Mouse (Mus musculus) CD8-positive naive resting alpha-beta T cell, adult 2 months (primary cell): Measurements from ENCODE around the gene Ptprh.

ENCODE experiments used
- DNase-seq, 2 experiments: peaks; one replicate each; pipeline ENCODE4 v3.0.0; 2022; ENCODE audit warnings: low read depth in 2 of 2, low spot score in 2 of 2

Ptprh gene

DNA sequence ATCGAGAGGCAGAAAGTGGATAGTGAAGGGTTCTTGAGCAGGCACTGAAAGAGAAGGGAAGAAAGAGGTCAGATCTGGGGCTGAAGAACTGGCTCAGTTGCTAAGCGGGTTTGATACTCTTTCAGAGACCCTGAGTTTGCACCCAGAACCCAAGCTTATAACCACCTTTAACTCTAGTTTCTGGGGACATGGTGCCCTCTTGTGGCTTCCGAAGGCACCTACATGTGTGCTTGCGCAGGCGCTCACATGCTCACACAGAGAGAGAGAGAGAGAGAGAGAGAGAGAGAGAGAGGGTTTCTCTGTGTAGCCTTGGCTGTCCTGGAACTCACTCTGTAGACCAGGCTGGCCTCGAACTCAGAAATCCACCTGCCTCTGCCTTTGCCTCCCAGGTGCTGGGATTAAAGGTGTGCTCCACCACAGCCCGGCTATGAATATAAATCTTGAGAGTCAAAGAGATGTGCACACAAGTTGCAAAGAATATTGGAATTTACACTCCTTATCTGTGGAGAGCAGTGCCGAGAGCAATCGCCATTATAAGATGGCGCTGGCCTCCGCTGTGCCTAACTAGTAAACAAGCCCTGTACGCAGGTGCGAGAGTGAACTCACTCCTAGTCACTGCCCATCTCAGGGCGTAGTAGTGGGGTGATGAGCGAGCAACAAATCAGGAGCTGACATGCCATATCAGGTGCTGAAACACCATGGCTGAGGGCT is 79.5 kb downstream of the Ptprh start, which contains the start of gene Tnni3:
Gene Tnni3, minus strand, starts transcription at position 18 of the 711 bp plus-strand sequence.
- DNase-seq, result peak; percentile 29 to 50

DNA sequence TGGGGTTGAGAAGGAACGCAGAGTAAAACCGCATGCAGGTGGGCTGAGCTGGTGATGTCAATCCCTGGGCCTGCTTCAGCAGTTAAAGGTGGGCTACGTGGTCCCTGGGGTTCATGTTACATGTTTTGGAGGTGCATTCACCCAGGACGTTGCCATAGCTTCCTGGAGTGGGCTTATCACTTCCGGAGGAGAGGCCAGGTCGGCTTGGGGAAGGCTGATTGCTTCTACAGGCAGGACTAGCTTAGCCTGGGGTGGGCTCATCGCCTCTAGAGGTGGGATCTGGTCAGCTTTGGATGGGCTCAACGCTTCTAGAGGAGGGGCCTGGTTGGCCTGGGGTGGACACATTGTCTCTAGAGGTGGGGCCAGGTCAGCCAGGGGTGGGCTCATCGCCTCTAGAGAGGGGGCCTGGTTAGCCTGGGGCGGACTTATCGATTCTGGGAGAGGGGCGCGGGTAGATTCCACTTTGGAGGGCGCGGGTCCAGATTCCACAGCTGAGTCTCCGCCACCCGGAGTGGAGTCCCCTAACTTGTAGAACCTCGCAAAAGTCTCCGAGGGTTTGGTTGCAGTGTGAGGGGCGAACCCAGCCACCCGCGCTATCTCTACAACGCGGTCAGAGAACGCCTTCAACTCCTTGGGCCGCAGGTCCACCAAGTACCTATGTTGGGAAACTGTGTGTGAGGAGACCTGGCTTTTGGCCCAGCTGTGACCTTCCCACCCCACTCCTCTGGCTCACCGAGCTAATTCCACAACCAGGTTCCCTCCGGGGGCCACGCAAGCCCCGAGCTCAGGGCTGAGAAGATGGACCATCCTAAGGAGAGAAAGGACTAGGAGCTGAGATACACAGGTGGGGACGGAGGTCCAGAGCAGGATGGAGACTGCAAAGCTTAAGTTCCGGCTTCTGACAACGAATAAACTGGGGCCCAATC is 80.4 kb downstream of the Ptprh start:
- DNase-seq, result no peak

DNA sequence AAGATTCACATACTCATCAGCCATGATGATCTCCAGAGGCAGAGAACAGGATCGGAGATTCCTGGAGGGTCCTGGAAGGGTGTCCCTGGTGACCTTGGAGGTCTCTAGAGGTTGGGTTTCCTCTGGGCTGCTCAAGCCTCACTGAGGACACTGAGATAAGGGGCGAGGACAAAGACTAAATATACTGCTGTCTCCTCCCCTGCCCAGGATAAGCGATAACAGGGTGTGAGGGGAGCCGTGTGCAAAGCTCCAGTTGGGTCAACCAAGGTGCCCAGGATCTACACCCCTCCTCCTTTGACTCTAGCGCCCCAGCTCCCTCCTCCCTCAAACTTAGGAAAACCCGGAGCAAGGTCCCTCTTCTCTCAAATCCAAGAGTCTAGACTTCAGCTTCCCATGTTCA is 81.5 kb downstream of the Ptprh start:
- DNase-seq, result no peak

DNA sequence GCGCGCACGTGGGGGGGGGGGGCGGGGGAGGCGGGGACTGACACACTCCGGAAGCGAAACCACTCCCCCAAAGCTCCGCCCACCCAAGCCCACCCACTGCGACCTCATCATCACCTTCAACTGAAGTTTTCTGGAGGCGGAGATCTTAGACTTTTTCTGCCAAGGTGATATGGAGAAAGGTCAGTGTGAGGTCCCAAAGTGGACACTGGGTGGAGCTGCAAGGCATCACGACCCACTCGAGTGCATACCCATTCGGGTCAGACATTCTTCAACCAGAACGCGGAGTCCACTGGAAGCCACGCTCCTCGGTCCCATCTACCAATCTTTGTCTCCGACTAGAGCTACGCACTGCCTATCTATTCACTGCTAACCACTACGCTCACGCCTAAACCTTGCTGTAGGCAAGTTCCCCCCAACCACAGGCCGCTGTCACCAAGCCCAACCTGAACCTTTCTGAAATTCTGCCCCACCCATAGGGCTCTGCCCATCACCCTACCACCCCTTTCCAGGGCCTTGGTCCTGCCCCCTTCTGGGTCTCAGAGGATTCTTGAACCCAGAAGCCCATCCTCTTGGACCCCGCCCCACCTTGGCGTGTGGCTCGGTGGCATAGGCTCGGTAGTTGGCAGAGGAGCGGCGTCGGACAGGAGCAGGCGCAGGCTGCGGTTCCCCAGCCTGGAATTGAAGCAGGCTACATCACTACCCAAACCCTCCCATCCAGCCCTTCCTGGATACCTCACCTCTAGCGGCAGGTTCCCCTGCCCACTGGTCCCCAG is 82.4 kb downstream of the Ptprh start:
- no peak for DNase-seq

DNA sequence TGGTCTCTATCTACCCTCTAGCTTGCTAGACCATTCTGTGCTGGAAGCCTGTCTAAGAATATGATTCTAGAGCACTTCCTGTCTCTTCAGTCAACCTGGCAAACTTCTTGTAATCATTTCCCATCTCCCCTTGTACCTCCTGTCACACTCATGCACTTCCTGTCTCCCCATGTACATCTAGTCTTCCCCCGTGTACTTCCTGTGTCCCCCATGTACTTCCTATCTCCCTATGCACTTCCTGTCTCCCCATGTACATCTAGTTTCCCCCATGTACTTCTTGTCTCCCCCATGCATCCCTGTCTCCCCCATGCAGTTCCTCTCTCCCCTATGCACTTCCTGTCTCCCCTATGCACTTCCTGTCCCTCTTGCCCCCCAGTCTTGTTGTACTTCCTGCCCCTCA is 85.4 kb downstream of the Ptprh start:
- DNase-seq, result no peak

DNA sequence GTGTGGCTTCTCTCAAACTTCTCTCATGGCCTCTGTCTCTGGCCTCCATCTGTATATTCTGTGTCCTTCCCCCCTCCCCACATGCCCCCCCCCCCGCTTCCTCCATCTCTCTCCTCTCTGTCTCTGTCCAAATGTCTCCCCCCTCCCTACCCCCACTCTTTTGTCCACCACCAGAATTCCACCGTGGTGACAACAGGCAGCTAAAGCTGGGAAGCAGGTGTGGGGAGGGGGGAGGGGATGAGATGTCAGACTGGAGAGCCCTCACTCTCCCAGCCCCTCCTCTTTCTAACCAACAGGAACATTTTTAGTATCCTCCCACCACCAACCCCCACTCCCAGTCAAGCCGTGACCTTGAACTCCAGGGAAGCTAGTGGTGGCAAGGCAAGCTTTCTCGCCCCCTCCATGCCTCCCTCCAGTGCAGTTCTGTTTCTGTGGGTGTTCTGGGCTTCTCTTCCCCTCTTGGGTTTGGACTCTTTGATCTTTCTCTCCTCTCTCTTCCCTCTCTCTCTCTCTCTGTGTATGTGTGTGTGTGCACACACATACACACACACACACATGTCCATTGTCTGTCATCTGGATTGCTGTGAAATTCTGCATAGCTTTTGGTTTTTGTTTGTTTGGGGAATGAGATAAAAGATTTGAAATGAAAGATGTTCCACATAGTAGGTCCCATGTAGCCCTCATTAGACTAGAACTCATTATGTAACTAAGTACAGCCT is 87.3 kb downstream of the Ptprh start, which contains the start of gene Tnnt1:
Gene Tnnt1, minus strand, starts transcription at position 51 of the 719 bp plus-strand sequence.
- no peak for DNase-seq

DNA sequence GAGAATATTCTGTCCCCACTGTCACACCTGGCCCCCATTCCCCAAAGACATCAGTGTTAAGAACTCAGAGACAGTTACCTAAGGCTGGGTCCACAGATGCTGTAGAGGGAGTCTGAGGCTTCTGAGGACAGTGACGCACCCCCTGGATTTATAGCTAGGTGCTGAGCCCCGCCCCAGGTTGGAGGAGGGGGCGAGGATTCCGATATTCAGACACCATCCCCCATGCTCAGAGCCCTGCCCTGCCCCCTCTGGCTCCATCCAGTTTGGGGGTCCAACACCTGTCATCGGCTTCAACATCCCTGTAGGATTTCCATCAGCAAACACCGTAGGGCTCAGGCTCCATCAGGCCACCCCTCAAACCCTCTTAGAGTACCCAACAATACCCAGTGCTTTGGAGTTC is 88.0 kb downstream of the Ptprh start:
- no peak for DNase-seq

DNA sequence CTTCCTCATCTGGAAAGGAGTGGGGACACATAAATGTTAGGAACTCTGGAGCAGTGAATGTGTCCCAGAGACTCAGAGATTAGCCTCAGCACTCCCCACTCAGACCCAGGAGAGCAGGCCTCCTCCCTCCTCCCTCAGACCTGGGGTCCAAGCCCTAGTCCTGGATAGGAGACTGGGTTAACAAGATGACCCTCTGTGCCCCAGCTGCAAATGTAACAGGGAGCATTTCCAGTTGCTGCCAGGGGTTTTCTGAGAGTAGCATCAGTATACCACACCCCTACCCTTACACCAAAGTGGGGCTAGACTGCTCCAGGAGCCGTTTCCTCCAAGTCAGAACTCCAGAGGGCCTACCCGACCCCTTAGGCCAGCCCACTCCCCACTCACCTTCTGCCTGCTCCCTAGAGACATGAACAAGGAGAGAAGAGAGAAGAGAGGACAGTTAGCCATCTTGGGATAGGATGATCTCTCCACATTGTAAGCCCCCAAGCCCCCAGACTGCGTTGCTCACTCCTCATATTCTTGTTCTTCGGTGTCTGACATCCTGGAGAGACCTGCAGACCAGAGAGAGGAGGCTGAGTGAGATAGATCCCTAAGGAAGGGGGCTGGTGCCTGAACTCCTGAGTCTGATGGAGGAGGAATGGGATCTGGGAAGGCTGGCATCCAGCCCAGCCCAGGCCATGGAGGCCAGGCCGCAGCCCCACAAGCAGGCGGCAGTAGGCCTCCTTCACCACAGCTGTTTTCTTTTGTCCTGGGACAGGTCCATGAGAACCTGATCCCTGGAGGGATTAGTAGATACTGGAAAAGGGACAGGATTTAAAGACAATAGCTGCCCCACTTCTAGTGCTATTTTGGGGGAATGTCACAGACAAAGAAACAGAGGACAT is 89.8 kb downstream of the Ptprh start:
- DNase-seq, result no peak

DNA sequence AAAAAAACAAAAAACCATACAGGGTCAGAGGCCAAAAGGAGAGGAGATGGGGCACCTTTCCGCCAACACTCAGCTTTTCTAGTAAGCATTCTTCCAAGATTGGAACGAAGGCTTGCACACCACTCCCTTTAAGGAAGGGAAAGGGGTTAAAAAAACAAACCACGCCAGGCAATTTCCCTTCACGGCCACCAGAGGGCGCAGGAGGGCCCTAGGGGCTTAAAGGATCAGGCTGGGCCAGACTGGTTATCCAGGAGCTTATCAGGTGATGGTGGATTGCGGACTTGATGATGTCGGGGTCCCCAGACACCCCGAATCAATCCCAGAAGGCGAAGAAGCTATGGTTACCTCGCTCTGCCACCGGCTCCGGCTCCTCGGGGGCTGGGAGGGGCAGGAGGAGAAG is 90.6 kb downstream of the Ptprh start:
- peak; percentile 34 to 42 for DNase-seq

DNA sequence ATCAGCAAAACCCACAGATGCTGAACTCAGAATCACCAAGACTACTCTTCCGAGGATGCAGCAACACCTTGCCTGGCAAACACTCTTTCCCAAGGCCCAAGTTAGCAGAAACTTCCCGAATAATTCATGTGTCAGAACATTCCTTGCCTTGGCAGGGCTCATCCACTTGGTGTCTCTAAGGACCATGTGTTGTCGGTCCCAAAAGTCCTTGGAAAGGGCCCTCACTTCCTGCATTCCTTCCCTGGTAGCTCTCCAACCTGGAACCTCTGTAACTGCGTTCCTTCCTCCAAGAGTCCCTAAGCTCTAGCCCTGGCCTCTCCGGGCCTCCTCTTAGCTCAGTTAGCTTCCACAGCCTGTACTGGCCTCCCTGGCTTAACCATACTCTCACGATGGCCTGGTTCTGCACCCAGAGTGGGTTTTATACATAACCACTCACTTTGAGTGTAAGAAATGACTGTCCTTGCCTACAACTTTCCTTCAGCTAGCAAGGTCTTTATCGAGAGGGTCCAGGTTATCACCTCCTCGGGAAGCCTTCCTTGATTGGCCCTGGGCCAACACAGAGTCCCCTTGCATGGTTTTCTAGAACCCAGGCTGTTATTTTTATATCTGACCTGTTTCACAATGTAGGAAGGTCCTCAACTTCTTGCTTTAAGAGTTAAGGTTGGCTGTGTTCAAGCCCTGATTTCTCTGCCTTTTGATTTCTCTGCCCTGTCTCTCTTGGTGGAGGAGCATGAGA is 92.2 kb downstream of the Ptprh start:
- no peak for DNase-seq

DNA sequence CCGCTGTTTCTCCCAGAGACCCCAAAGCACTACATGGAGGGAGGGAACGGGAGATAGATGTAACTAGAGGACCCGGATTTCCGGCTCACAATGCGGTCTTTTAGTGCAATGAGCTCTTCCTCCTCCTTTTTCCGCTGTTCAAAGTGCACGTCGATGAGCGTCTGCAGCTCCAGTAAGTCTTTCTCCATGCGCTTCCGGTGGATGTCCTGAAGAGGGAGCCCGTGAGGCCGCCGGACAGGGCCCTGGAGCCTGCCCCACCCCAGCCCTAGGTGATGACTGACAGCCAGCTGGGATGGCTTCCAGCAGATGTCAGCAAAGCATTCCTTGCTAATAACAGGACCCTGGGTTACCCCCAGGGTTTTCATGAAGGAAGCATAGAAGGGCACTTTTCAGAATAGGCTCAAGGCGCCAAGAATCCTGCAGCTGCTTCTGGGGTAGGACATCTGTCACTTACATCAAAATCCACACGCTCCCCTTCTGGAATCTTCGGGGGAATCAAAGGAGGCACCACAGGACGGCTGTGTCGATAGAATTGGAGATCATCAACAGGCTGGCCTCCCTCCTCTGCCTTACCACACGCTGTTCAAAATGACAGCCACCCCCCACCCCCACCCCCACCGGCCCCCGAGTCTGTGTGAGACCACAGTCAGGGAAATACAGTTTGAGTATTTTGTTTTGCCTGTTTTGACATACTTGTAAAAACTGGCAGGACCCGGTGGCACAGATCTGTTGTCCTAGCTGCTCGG is 93.8 kb downstream of the Ptprh start:
- DNase-seq, result peak; percentile 55 to 73

DNA sequence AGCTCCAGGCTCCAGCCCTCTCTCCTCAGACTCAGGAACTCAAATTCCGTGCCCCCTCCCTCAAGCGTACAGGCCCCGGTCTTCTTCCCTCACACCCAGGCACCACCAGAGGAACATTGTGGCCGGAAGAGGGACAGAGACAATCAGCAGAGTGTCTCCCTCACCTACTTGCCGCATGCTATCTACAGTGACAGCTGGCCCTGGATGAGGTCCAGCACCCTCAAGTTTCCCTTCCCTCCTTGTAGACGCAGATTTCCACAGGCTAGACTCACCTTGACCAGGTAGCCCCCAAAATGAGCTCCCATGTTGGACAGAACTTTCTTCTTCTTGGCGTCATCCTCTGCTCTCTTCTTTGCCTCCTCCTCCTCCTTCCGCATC is 95.1 kb downstream of the Ptprh start:
- no peak for DNase-seq

DNA sequence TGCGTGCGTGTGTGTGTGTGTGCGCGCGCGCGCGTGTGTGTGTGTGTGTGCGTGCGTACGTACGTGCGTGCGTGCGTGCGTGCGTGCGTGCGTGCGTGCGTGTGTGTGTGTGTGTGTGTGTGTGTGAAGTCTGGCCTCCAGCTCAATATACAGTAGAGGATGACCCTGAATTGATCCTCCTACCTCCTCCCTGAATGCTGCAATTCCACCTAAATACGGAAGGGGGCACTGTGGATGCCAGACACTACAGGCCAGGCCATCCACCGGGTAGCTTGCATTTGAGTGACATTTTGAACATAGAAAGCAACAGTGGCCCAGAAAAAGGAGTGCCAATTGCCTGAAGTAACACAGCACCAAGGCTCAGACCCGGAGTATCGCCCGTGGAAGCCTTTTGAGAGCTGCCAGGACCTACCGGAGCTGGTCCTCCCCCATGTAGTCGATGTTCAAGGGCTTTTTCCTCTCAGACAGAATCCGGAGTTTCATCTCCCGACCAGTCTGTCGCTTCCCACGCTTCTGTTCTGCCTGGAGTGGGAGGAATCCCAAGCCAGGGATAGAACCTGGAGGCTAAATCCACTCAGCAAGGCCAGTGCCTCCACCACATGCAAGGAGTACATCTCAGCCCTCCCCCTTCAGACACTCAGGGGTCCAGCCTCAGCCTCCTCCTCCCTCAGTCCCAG is 95.6 kb downstream of the Ptprh start:
- DNase-seq, result no peak

DNA sequence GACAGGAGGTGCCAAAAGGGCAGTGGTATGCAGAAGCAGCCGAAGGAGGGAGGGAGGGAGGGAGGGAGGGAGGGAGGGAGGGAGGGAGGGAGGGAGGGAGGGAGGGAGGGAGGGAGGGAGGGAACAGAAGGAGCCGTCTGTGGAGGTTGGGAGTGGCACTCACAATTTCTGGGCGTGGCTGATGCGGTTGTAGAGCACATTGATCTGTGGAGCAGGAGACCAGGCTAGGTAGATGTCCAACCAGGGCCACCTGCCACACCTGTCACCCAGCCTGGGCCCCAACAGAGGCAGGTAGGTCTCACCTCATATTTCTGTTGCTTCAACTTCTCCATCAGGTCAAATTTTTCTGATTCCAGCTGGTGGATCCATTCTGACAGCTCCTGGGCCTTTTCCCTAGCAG is 96.6 kb downstream of the Ptprh start:
- no peak for DNase-seq

DNA sequence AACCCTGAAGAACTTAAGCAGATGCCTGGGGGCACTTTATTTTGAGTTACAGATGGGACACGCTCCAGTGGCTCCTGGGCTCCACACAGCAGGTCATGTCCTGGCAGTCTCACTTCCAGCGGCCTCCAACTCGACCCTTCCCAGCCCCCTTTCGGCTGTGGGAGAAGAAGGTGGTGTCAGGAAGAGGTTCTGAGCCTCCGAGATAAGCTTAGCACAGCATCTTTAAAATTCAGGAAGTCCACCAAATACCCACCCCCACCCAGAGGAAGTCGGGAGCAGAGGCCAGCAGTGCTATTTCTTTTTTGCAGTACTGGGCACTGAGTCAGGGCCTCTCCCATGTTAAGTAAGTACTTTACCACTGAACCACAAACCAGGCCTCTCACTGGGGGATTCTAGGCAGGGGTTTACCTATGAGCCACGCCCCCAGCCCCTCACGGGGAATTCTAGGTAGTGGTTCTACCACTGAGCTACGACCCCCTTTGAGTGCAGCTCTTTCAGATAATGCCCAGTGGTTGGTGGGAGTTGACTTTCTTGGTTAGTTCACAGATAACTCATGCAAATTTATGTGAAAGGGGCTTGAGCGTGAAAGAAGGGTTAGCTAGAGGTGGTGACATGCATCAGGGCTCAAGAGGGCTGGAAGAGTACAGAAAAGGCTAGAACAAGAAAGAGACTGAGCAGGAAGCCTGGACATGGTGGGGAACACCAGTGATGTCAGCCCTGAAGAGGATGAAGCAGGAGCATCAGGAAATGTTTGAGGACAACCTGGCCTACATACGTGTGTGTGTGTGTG is 99.0 kb downstream of the Ptprh start:
- no peak for DNase-seq

DNA sequence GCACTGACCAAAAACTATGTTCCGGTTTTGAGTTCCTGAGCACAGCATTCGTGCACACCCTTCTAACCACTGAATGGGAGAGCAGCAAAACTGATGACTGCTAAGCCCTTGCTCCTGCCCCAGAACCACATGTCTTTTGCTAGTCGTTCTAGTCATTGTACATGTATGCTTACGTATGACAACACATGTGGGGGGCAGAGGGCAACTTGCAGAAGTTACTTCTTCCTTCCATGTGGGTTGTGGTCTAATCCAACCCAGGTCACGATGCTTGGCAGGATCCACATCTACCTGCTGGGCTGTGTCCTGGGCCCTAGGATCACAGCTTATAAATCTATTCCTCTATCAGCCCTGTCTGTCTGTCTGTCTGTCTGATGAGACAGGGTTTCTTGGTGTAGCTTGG is 100.0 kb downstream of the Ptprh start:
- DNase-seq, result no peak

DNA sequence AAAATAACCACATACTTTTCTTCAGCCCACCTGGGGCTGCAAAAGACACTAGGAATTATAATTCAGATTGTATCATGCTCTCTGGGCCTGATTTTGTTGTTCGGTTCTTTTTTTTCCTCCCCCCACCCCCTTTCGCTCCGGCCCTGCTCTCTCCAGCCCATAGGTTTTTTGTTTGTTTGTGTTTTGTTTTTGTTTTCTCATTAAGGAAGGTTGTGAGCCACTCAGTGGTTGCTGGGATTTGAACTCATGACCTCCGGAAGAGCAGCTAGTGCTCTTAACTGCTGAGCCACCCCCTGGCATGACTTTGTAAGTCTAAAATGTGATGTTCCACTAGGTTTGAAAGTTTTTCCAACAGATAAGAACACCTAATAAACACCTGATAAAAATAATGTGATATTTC is 100.7 kb downstream of the Ptprh start:
- no peak for DNase-seq
